Mouse (Mus musculus): ENCODE measurements at regions not wholly inside any gene's neighbourhood (a gene's known extent, or its start where the extent isn't known, plus 50 kb on each side); places are given as distances from the start of the nearest gene placed in this dataset.

GRCm38 (mm10) chr6:84514623-84515022 is 79.1 kb downstream of the Cyp26b1 start:
- peak; percentile 9 for DNase-seq (ENCODE audit: extremely low read depth, insufficient read length, low spot score)

DNA sequence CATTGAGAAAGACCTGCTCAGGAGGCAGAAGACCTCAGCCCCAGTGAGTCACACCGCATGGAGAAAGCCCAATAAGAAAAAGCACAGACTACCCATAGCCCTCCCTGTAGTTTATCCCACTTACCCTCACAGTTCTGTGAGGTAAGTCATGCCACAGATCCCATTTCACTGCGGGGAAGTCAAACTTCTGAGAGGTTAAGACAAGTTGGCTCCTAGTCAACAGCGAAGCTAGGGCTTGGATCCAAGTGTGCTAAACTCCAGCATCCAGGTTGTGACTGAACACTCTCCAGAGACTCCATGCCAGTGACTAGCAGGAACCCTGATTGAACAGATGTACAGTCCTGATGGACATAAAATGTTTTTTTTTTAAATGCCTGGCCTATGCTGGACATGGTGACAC is 85.1 kb downstream of the Cyp26b1 start:
- DNase-seq (ENCODE audit: extremely low read depth, insufficient read length, low spot score) = no peak

GRCm38 (mm10) chr6:84506675-84507074 is 87.0 kb downstream of the Cyp26b1 start:
- DNase-seq (ENCODE audit: extremely low read depth, insufficient read length, low spot score) = no peak

DNA sequence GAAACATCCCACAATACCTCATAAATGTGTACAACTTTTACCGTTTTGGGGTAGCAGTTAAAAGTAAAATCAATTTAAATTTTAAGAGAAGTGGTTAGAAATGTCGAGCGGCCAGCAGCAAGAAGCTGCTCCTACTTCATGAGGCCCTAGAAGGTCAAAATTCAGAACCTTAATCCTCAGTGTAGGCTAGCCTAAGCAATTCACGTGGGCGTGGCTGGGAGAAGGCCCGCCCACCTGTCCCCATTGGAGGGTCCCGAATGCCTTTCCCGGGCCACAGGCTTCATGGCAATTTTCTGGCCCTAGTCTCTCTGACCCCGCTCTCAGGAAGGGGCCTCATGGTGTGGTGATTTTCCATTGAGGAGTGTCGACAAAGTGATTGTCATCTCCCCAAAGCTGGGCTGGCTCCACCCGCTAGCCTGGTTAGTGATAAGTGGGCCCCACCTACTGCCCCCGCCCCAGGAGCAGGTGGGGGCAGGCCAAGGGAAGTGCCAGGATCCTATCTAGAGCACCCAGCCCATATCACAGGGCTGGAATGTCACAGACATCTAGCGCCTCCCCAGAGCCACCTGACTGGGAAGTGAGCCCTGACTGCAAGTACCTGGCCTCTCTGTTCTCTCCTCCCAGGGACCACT is 93.3 kb downstream of the Cyp26b1 start:
- DNase-seq (ENCODE audit: extremely low read depth, insufficient read length, low spot score) = no peak

DNA sequence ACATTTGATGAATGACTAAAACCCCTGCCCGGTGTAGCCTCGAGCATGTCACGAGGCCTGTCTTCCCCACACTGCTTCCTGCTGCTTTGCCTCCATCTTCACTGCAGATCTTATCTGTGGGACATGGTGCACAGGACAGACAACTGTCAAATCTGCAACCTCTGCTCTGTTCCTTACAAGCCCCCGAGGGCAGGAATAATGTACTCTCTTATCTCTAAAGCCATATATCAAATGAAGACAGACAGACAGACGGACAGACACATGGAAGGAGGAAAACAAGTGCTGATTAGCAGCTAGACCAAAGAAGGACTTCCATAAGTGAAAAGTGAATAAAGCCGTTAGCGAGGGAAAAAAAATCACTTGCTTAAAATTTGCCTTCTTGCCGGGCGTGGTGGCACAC is 95.6 kb downstream of the Cyp26b1 start:
- DNase-seq (ENCODE audit: extremely low read depth, insufficient read length, low spot score) = no peak

DNA sequence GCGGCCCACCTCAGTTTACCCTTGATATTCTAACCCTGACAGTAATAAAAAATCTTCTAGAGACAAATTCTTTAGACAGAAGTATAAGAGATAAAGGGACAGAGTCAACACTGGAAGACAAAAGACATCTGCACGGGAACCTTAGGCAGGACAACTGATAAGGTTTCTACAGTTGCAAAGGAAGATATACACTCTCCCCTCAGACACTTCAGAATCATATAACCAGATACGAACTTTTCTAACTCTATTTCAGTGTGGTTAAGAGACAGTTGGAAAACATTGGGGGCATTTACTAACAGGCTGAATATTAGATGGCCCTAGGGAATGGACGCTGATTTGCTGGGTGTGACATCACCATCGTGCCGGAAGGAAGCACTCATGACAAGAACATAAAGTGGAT is 100.0 kb downstream of the Cyp26b1 start:
- DNase-seq (ENCODE audit: extremely low read depth, insufficient read length, low spot score) = no peak

DNA sequence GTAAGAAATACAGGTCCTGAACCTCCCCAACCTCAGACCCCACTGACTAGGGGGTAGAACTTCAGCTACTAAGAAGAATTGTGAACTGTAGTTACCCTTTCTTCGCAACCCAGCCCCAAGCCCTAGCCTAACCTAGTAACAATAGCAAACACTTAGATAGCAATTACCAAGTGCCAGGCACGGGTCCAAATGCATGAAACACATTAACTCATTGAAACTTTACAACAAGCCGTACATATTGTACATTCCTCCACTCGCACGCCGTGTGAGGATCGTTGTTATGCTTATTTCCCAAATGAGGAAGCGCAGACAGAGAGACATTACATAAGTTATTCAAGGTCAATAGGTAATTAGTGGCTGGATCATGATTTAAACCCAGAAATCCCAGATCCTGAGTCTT is 100.5 kb downstream of the Cyp26b1 start:
- DNase-seq (ENCODE audit: extremely low read depth, insufficient read length, low spot score) = no peak

DNA sequence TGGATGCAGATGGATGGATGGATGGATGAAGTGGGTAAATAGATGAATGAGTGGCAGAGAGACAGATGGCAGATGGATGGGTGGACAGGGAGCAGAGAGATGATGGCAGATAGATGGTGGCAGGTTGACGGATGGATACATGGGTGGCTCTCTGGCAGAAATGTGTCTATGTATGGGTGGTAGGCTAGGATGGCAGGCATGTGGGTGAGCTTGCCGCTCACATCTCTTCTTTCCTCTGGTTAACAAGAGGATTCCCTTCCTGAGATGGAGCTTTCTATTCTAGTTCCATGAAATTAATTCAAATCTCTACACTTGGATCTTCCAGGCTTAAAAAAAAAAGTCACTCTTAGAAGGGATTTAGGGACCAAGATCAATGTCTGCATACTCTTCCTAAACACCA is 101.1 kb downstream of the Cyp26b1 start:
- DNase-seq (ENCODE audit: extremely low read depth, insufficient read length, low spot score) = no peak

DNA sequence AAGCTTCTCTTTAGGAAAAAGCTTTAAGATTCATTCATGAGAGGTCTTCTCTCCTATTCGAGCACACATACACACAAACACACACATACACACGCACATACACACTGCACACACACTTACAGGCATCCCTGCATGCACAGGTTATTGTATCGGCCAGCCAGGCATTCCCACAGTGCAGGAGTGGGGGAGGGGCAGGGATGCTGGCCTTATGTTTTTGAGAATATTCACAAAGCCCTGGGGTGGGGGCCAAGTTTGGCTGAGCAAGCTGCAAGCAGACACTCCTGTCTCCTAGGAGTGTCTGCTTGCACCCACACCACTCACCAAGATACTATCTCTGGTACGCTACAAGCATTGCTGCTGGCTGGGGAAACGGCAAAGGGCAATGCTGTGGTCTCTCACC is 102.6 kb downstream of the Cyp26b1 start:
- no peak for DNase-seq (ENCODE audit: extremely low read depth, insufficient read length, low spot score)

DNA sequence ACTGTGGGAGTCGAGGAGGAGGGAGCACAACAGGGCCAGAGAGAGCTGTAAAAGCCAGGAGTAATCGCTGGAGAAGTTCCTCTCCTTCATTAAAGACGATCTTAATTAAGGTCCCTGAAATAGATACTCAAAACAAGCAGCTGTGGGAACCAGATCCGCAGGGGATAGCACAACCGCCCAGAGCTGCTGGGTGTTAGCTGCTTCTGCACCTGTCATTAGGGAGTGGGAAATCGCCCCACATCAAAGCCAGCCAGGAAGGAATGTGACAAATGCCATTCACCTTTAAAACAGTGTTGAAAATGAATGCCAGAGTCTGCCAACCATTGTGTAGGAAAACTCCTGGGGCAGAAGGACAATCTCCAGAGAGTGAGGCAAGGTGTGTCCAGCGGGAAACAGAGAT is 112.5 kb downstream of the Cyp26b1 start:
- DNase-seq (ENCODE audit: extremely low read depth, insufficient read length, low spot score) = no peak

DNA sequence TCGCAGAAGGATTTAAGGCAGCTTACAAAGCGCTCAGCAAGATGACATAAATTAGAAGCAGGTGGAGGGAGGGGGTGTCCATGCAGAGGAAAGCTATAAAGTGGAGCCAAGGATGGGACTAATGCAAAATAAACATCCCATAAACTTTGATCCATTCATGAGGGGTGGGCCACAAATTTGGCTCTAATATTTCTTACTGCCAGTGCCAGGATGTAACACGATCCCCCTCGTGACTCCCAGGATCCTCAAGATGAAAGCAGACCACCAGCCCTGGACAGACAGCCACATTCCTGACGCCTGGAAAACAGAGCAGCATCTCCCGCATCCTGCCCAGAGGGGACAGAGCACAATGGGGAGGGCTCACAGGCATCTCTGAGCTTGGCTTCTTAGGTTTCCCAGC is 116.6 kb downstream of the Cyp26b1 start:
- no peak for DNase-seq (ENCODE audit: extremely low read depth, insufficient read length, low spot score)

GRCm38 (mm10) chr6:84476466-84476865 is 117.2 kb downstream of the Cyp26b1 start:
- DNase-seq (ENCODE audit: extremely low read depth, insufficient read length, low spot score) = no peak

- DNase-seq (ENCODE audit: extremely low read depth, insufficient read length, low spot score) = no peak
Observed at GRCm38 (mm10) chr6:84474835-84475234, 118.9 kb downstream of the Cyp26b1 start.

DNA sequence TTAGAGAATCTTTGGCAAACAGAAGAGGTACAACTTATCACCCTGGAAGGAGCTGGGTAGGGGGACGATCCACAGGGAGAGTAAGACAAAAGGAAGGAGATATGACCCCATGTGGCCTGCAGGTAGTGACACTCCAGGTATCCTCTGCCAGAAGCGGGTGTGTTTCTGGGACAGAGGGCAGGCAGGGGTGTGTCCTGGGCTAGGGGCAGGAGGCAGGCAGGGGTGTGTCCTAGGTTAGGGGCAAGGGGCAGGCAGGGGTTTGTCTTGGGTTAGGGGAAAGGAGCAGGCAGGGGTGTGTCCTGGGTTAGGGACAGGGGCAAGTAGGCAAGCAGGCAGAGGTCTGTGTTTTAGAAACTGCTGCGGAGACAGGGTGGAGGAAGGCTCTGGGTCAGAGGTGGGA is 120.5 kb downstream of the Cyp26b1 start:
- no peak for DNase-seq (ENCODE audit: extremely low read depth, insufficient read length, low spot score)

DNA sequence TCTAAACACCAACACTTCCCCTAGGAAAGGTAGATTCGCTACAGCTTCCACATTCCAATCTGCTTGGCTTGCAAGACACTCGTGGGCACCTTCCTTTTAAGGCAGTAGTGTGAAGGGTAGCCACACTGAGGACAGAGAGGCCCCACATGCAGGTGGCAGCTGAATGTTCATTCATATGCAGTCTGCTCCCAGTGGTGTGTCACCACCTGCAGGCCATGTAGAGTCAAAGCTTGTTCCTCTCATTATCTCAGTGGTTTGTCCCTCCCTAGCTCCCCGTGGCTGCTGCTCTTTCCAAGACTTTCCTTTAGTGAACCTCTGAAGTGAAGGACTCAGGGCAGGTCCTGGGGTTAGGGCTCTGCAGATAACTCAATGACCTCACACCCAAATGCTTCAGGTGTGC is 121.4 kb downstream of the Cyp26b1 start:
- DNase-seq (ENCODE audit: extremely low read depth, insufficient read length, low spot score) = no peak

GRCm38 (mm10) chr6:84467319-84467718 is 126.4 kb downstream of the Cyp26b1 start:
- no peak for DNase-seq (ENCODE audit: extremely low read depth, insufficient read length, low spot score)

- no peak for DNase-seq (ENCODE audit: extremely low read depth, insufficient read length, low spot score)
Observed at GRCm38 (mm10) chr6:84466223-84466622, 127.5 kb downstream of the Cyp26b1 start.

DNA sequence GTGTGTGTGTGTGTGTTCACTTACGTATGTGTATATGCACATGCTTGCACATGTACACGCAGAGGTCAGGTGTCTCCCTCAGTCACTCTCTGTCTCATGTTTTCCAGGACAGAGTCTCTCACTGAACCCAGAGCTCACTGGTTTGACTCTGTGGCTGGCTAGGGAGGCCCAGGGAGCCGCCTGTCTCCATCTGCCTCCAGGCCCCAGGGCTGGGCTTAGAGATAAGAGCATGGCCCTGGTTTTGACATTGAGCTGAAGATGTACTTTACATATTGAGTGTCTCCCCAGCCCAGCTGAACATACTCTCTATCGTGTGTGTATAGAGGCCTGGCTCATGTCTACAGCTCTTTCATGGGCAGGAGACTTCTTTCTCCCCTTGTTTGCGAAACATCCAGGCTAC is 128.1 kb downstream of the Cyp26b1 start:
- DNase-seq (ENCODE audit: extremely low read depth, insufficient read length, low spot score) = no peak

DNA sequence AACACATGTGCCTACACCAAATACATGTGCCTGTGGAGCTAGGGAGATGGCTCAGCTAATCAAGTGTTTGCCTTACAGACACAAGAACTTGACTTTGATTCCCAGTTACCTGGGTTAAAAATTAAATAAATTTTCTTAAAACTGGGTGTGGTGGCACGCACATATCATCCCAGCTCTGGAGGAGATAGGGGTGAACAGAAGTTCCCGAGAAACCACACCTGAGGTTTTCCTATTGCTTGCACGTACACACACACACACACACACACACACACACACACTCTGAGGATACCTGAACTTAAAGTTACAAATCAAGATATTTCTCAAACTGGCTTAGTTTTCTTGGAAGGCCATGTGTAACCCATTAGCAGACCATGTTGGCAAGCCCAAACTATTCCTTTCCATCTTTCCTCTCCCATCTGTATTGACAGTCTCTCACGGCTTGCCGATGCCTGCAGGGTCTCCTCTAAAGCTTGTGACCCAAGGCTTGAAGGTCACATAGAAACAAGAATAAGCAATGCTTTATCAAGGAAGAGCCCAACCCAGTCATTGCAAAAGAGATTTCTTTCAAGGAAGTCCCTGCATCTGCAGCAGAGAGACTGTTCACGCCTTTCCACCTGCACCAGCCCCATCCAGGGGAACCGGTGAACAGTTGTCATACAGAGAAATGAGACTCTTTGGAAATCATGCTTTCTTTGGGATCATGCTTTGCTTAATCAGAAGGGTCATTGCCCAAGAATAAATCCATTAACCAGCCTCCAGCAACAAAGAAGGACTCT is 129.9 kb downstream of the Cyp26b1 start:
- no peak for DNase-seq (ENCODE audit: extremely low read depth, insufficient read length, low spot score)

- no peak for DNase-seq (ENCODE audit: extremely low read depth, insufficient read length, low spot score)
Observed at GRCm38 (mm10) chr6:84456803-84457202, 136.9 kb downstream of the Cyp26b1 start.

- no peak for DNase-seq (ENCODE audit: extremely low read depth, insufficient read length, low spot score)
Observed at GRCm38 (mm10) chr6:84445093-84445492, 148.6 kb downstream of the Cyp26b1 start.

- DNase-seq (ENCODE audit: extremely low read depth, insufficient read length, low spot score) = no peak
Observed at GRCm38 (mm10) chr6:84442667-84443066, 151.0 kb downstream of the Cyp26b1 start.

All from 3134 (cell line).